Mouse (Mus musculus) myocyte (in vitro differentiated cells): ENCODE measurements around the gene Pycard.

Source experiments
- CEBPB ChIP-seq: IDR thresholded peaks from 2 replicates; pipeline ENCODE4 v1.6.1; 2011; ENCODE audit warnings: mild to moderate bottlenecking, moderate library complexity; ENCODE audit not compliant: poor library complexity, insufficient read depth, severe bottlenecking
- TCF12 ChIP-seq: IDR thresholded peaks from one replicate; pipeline ENCODE4 v1.6.1; 2011; ENCODE audit warnings: mild to moderate bottlenecking, control low read depth; ENCODE audit not compliant: poor library complexity, insufficient read depth, severe bottlenecking

DNA sequence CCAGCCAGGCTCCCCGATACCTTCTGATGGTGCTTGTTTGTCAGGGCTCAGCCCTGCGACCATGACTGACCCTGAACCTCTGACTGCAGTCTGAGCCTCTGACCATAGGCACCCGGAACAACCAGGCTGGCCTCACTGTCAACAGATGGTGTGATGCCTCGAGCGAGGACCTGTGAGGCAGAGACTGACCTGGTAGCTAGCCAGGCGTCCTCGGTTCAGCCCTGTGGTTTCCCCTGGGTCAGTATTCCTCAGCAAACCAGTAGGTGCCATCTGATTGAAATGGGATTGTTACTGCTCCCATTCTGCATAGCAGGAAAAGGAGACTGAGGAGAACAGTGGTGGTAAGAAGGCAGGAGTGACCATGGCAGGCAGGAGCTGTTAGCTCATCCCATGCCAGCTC is 12.5 kb upstream of the Pycard start:
- TF ChIP-seq CEBPB = no peak
- TF ChIP-seq TCF12 = no peak
